Mouse (Mus musculus) cerebellum, postnatal 4 days (tissue): ENCODE measurements at regions not wholly inside any gene's neighbourhood (a gene's known extent, or its start where the extent isn't known, plus 50 kb on each side); places are given as distances from the start of the nearest gene placed in this dataset.
"Not testable (repeated sequence)": the region's sequence is repeated elsewhere in the genome, so short reads cannot be mapped to it uniquely, and the experiment has no call there.

Experiments used
- DNase-seq, 2 experiments: peaks; one replicate each; pipeline ENCODE4 v3.0.0; 2022; ENCODE audit warnings: low spot score in 2 of 2, mixed read lengths in 1 of 2

GRCm38 (mm10) chr17:49278973-49279727, 149.0 kb upstream of the Mocs1 start:
- no peak for DNase-seq

- no peak for DNase-seq
Measured at GRCm38 (mm10) chr17:49281344-49281743, 146.8 kb upstream of the Mocs1 start.

GRCm38 (mm10) chr17:49282498-49282897, 145.7 kb upstream of the Mocs1 start:
- no peak for DNase-seq

GRCm38 (mm10) chr17:49283491-49283890, 144.7 kb upstream of the Mocs1 start:
- no peak for DNase-seq

- DNase-seq = peak in 1 of 2 experiments; percentile 25
Measured at GRCm38 (mm10) chr17:49291636-49292035, 136.5 kb upstream of the Mocs1 start.

GRCm38 (mm10) chr17:49304461-49304860, 123.7 kb upstream of the Mocs1 start:
- no peak for DNase-seq

GRCm38 (mm10) chr17:49305116-49305515, 123.0 kb upstream of the Mocs1 start:
- DNase-seq = no peak

- peak; percentile 36 to 80 for DNase-seq
Measured at GRCm38 (mm10) chr17:49309079-49309478, 119.1 kb upstream of the Mocs1 start.

- DNase-seq = no peak
Measured at GRCm38 (mm10) chr17:49314196-49314595, 114.0 kb upstream of the Mocs1 start.

- no peak for DNase-seq
Measured at GRCm38 (mm10) chr17:49327524-49327923, 100.6 kb upstream of the Mocs1 start.

- no peak for DNase-seq
Measured at GRCm38 (mm10) chr17:49335318-49335717, 92.8 kb upstream of the Mocs1 start.

- DNase-seq = peak in 1 of 2 experiments; percentile 28
Measured at GRCm38 (mm10) chr17:49337881-49338280, 90.3 kb upstream of the Mocs1 start.

- DNase-seq = no peak
Measured at GRCm38 (mm10) chr17:49342636-49343035, 85.5 kb upstream of the Mocs1 start.

GRCm38 (mm10) chr17:49346701-49347100, 81.5 kb upstream of the Mocs1 start:
- DNase-seq = no peak

GRCm38 (mm10) chr17:49349328-49349727, 78.8 kb upstream of the Mocs1 start:
- DNase-seq = no peak

- peak in 1 of 2 experiments; percentile 6 for DNase-seq
Measured at GRCm38 (mm10) chr17:49359212-49359611, 69.0 kb upstream of the Mocs1 start.

- DNase-seq = not testable (repeated sequence)
Measured at GRCm38 (mm10) chr17:49360251-49360650, 67.9 kb upstream of the Mocs1 start.

- DNase-seq = no peak
Measured at GRCm38 (mm10) chr17:49367791-49368190, 60.4 kb upstream of the Mocs1 start.

- DNase-seq = no peak
Measured at GRCm38 (mm10) chr17:49368476-49369269, 59.5 kb upstream of the Mocs1 start.

GRCm38 (mm10) chr17:49377626-49378025, 50.5 kb upstream of the Mocs1 start:
- DNase-seq = no peak
